Mouse (Mus musculus) midbrain, embryonic 12.5 days (tissue): ENCODE results near the gene Zranb1. TPM values are rescaled to one million over a fixed set of nuclear protein-coding genes. Genes with fewer than 3 reads are reported as not detected.
A peak's percentile ranks its signal among the peaks of the same experiment; 100 is the strongest.

Experiments used
- ATAC-seq: fragments of 200-750 bp; cut with Nextera tagmentation; 2 replicates; pipeline ENCODE4 v1.8.0; 2017; ENCODE audit warnings: low read depth, moderate TSS enrichment, moderate library complexity; ENCODE audit not compliant: low FRiP score
- H3K27ac ChIP-seq: fragments of 300-500 bp; sonication (generic); replicated peaks from 2 replicates; pipeline ENCODE4 v1.5.1; 2016; ENCODE audit warnings: mild to moderate bottlenecking
- H3K27me3 ChIP-seq: fragments of 300-500 bp; sonication (generic); 2 replicates; pipeline ENCODE4 v1.6.1; 2016; ENCODE audit warnings: mild to moderate bottlenecking
- H3K36me3 ChIP-seq: fragments of 300-500 bp; sonication (generic); 2 replicates; pipeline ENCODE4 v1.6.1; 2016
- H3K4me1 ChIP-seq: fragments of 300-500 bp; sonication (generic); 2 replicates; pipeline ENCODE4 v1.6.1; 2016
- H3K4me2 ChIP-seq: fragments of 300-500 bp; sonication (generic); replicated peaks from 2 replicates; pipeline ENCODE4 v1.6.1; 2016; ENCODE audit warnings: mild to moderate bottlenecking, moderate library complexity
- H3K4me3 ChIP-seq: fragments of 300-500 bp; sonication (generic); 2 replicates; pipeline ENCODE4 v1.5.1; 2016; ENCODE audit warnings: mild to moderate bottlenecking
- H3K9ac ChIP-seq: fragments of 300-500 bp; sonication (generic); replicated peaks from 2 replicates; pipeline ENCODE4 v1.6.1; 2016; ENCODE audit warnings: mild to moderate bottlenecking, moderate library complexity
- H3K9me3 ChIP-seq: fragments of 300-500 bp; sonication (generic); 2 replicates; pipeline ENCODE4 v1.6.1; 2016; ENCODE audit warnings: mild to moderate bottlenecking
- WGBS: fragments of 180-500 bp; shearing (Covaris S2); methylation state at CpG from one replicate; pipeline ENCODE4 v1.1.7; 2016; 5-methylcytosine and 5-hydroxymethylcytosine counted together
- polyA plus RNA-seq: library from polyadenylated mRNA; unstranded; fragments of >200 nt; fragmentation: Nextera tagmentation; extraction: Ambion mirVana; gene quantifications from 2 replicates; pipeline ENCODE4 v1.2.1, GENCODE M21; 2016

Gene Zranb1
- 17.6 and 19.8 TPM in 2 replicates for polyA plus RNA-seq

DNA sequence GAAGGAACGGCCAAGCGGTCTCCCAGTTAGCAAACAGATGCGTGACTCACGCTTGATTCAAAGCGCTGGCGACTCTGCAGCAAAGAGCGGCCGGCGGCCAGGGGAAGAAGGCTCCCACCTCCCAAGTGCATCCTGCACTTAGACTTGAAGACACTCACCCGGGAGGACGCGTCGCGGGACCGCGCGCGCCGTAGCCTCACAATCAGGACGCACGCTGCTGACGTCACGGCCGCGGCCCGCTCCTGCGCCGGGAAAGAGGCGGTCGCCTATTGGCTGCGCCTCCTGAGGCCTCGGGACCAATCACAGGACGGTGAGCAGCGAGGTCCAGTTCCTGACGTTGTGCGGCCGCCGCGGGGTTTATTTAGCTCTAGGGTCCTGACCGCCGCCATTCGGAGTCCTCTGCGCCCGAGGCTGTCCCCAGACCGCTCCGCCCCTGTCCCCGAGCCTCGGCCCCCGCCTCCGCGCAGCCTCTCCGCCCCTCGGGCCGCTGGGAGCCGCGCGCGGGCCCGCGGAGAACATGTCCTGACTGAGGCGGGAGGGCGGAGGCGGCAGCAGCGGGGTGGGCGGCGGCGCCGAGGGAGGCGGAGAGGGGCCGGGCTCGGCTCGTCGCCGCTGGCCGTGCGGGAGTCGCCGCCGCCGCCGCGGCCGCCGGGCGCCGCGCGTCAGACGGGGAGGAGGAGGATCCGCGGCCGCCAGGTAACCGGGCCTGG, at the start of gene Zranb1:
Gene Zranb1, plus strand, starts transcription at position 293 of the 710 bp plus-strand sequence.
- peak within 1 kb of the TSS; percentile 81 for H3K4me2 ChIP-seq
- H3K36me3 ChIP-seq, result no peaks in the 10 kb centered on the region
- H3K27ac ChIP-seq, result peak within 1 kb of the TSS; percentile 99
- H3K4me1 ChIP-seq, result peaks cover 9% of the 10 kb centered on the region
- no peaks in the 10 kb centered on the region; the same call in 1 of the 2 replicates for H3K27me3 ChIP-seq
- H3K9me3 ChIP-seq, result no peaks in the 10 kb centered on the region
- H3K9ac ChIP-seq, result peak within 1 kb of the TSS; percentile 98
- under 1% methylated on average over 73 of the region's 93 CpGs for WGBS
- ATAC-seq, result peak; percentile 100
- H3K4me3 ChIP-seq, result peak within 1 kb of the TSS; percentile 96

DNA sequence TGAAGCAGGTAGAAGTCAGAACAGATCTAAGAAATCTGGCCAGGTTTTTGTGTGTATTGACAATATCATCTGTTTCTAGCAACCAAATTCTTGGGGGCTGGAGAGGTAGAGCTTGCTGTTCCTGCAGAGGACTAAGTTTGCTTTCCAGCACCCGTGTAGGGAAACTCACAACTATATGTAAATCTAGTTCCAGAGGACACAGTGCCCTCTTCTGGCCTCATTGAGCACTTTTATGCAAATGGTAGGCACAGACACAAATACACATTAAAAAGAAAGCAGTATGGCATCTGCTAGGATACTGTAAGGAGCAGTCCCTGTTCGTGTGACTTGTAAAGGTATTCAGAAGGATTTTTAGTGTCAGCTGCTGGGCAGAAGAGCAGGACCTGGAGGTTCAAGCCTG, 48.6 kb upstream of the Zranb1 start:
- Histone ChIP-seq H3K9ac (no peak overlapping the region), H3K4me2 (no peak overlapping the region), H3K27ac (no peak overlapping the region), H3K9me3 (no peaks in the 10 kb centered on the region), H3K27me3 (no peaks in the 10 kb centered on the region), H3K4me1 (no peaks in the 10 kb centered on the region), H3K4me3 (no peak overlapping the region), H3K36me3 (peaks cover 82% of the 10 kb centered on the region)
- WGBS, result 74% methylated on average over 2 of the region's 2 CpGs
- ATAC-seq, result no peak

DNA sequence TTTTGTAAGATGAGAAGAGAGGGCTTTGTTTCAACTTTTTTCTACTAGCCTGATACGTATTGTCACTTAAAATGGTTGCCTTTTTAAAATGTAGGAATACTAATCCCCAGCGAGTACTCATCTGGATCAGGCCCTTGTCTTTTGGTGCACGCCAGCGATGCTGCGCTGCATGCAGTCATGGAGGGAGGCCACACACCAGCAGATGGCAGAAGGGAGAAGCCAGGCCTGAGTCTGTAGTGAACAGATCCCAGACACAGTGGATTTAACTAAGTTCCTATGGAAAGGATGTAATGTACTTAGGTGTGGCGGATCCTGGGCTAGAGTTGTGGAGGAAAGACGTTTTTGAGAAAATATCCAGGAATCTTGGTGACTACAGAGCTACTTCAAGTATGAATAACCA, 46.9 kb upstream of the Zranb1 start:
- Histone ChIP-seq H3K9ac (no peak overlapping the region), H3K4me1 (no peaks in the 10 kb centered on the region), H3K27me3 (no peaks in the 10 kb centered on the region), H3K4me3 (no peak overlapping the region), H3K27ac (no peak overlapping the region), H3K4me2 (no peak overlapping the region), H3K36me3 (peaks cover 67% of the 10 kb centered on the region), H3K9me3 (no peaks in the 10 kb centered on the region)
- WGBS, result 97% methylated on average over 7 of the region's 7 CpGs
- ATAC-seq, result no peak

DNA sequence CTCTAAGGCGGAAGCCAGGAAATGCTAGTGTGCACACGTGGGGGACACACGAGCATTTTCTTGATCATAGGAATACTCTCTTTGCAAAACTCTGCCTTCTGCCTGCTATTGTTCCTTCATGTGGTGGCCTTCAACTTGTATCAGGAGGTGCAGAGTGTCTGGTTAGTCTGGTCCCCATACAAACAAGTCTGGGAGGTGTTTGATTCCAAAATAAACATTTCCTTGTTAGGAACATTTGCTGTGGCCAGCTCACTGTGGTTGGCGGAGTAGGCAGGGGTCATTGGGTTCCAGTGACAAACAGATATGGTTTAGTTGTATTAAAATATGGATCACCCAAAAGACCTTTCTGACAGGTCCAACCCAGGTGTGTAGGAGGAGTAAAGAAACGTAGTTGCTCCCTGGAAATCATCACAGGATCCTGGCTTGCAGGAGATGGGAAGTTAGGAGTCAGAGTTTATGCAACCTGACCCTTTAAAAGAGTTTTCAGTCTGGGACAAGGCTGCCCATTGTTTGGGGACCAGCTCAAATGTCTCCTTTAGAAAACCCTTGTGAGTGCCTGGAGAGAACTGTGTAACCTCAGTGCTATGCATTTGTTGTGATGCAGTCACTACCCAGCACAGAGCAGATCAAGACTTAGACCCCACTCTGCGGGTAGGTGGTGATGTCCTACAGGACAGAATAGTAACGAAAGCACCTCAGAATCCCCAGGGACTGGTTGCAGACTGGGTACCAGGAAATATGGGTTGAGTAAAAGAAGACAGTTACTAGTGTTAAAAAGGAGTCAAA, 43.7 kb upstream of the Zranb1 start:
- Histone ChIP-seq H3K9me3 (no peaks in the 10 kb centered on the region), H3K27ac (no peak overlapping the region), H3K4me3 (no peak overlapping the region), H3K9ac (no peak overlapping the region), H3K27me3 (no peaks in the 10 kb centered on the region), H3K4me2 (no peak overlapping the region), H3K4me1 (no peaks in the 10 kb centered on the region), H3K36me3 (peaks cover 36% of the 10 kb centered on the region)
- no peak for ATAC-seq
- 84% methylated on average over 7 of the region's 7 CpGs for WGBS

DNA sequence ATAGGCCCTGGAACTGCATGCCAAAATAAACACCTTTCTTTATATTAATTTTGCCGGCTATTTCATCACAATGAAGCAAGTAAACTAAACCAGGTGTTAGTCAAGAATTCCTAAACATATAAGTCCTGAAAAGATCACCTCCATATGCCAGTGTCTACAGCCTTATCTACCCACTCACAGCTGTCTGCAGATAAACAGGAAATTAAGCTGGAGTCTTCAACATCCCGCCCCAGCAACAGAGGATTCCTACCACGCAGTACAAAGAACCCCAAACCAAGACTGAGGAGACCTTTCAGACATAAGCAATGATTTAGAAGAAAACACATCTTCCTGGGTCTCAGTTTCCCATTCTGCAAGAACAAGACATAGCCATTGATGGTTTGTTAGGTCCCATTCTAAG, 42.9 kb upstream of the Zranb1 start:
- WGBS, result 95% methylated on average over 3 of the region's 3 CpGs
- no peaks in the 10 kb centered on the region for H3K4me1 ChIP-seq
- H3K27ac ChIP-seq, result no peak overlapping the region
- no peaks in the 10 kb centered on the region for H3K27me3 ChIP-seq
- no peak overlapping the region for H3K4me3 ChIP-seq
- no peaks in the 10 kb centered on the region for H3K9me3 ChIP-seq
- no peak overlapping the region for H3K9ac ChIP-seq
- ATAC-seq, result no peak
- H3K4me2 ChIP-seq, result no peak overlapping the region
- H3K36me3 ChIP-seq, result peaks cover 28% of the 10 kb centered on the region

DNA sequence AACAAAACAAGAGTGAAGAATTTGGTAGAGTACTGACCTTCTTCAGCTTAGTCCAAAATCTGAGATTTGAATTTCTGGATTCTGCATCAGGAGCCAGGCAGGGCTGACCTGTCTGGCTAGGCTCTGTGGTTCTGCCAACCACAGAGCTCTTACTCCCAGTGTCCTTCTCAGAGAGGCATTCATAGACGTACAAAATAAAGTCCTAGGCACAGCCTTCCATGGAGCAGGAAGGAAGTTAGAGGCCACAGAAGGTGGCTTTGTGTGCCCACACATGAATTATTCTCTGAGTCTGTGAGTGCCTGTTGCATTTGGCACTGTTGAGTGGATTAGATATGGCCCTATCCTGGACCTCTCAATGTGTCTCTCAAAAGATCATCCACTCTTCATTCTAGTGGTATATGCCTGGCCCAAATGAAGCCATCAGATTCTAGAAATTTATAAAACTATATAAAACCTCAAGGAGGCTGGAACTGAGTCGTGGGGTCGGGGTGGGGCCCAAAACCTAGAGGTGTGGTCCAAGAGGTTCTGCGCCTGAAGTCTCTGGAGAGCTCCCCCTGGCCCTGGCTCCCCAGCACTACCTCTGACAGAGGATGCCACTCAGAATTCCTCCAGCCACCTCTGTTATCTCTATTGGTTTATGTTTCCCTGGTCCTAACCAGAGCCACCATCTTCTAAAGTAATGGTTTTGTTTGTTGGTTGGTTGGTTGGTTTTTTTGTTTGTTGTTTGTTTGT, 42.3 kb upstream of the Zranb1 start:
- Histone ChIP-seq H3K9me3 (no peaks in the 10 kb centered on the region), H3K9ac (no peak overlapping the region), H3K27me3 (no peaks in the 10 kb centered on the region), H3K36me3 (peaks cover 21% of the 10 kb centered on the region), H3K27ac (no peak overlapping the region), H3K4me3 (no peak overlapping the region), H3K4me2 (no peak overlapping the region), H3K4me1 (no peaks in the 10 kb centered on the region)
- 67% methylated on average over 4 of the region's 4 CpGs for WGBS
- no peak for ATAC-seq

DNA sequence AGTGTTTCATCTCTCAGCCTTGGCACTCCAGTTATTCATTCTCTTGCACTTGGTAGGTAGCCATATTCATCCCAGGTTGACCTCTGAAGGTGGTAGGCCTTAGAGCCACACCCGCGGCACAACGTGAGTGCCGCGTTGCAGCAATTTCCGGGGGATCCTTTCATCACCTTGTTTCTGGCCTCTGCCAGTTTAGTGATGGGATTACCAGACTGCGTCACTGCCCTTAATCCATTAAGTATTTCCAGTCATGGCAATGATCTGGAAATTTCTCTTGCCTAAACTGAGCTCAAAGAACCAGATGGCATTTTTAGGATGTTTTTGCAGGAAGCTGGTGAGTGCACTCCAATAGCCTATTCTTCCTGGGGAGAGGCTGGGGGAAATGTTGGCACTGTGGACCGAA, 41.3 kb upstream of the Zranb1 start:
- peaks cover 11% of the 10 kb centered on the region for H3K36me3 ChIP-seq
- no peaks in the 10 kb centered on the region for H3K27me3 ChIP-seq
- H3K4me2 ChIP-seq, result no peak overlapping the region
- H3K4me3 ChIP-seq, result no peak overlapping the region
- no peak overlapping the region for H3K9ac ChIP-seq
- ATAC-seq, result no peak
- WGBS, result 93% methylated on average over 8 of the region's 8 CpGs
- no peaks in the 10 kb centered on the region for H3K9me3 ChIP-seq
- no peaks in the 10 kb centered on the region for H3K4me1 ChIP-seq
- H3K27ac ChIP-seq, result no peak overlapping the region

DNA sequence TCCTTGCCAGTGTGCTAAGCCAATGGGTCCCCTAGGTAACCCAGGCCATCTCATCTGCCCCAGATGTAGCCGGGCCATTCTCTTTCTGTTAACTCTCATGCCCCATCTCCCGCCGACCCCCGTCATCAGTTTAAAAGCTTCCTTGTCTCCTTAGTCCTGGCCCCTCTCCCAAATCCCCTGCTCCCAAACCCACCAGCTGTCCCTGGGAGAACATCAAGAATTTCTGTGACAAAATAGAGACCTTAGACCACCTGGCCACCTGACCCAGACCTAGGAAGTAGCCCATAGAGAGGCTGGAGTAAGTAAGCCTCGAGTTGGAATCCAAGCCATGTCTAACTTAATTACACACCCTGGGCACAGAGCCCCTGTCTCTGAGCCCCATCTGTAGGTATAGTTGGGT, 40.7 kb upstream of the Zranb1 start:
- peaks cover 6% of the 10 kb centered on the region for H3K36me3 ChIP-seq
- H3K4me2 ChIP-seq, result no peak overlapping the region
- H3K9me3 ChIP-seq, result no peaks in the 10 kb centered on the region
- 88% methylated on average over 5 of the region's 5 CpGs for WGBS
- H3K9ac ChIP-seq, result no peak overlapping the region
- H3K4me1 ChIP-seq, result no peaks in the 10 kb centered on the region
- ATAC-seq, result no peak
- H3K27me3 ChIP-seq, result no peaks in the 10 kb centered on the region
- no peak overlapping the region for H3K27ac ChIP-seq
- no peak overlapping the region for H3K4me3 ChIP-seq

DNA sequence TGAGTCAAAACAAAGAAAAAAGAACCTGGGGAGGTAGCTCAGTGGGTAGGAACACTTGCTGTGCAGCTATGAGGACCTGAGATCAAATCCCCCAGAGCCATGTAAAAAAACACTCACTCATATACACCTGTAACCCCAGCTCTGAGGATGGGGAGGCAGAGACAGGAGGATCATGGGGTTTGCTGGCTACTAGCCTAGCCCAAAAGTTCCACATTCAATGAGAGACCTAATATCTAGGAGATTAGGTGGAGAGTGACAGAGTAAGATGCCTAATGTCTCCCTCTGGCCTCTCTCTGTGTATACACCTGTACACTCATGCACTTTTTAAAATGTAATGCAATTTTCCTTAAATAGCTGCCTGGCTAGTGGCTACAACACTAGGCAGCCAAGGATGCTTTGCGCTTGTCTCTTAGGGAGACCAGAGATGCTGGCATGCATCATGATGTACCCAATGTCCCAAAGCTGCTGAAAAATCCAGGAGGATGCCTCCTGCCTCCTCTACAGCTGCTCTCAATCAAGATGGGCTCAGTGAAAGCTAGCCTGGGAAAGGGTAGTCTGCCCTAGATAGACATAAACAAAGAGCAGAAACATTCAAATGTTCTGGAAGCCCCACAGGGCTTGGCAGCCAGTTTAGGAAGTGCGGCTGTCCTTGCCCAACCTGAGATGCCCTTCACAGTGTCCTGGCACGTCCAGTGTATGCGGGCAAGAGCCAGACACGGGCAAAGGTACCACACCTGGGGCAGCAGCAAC, 39.2 kb upstream of the Zranb1 start:
- Histone ChIP-seq H3K36me3 (no peaks in the 10 kb centered on the region), H3K9ac (no peak overlapping the region), H3K9me3 (no peaks in the 10 kb centered on the region), H3K27ac (no peak overlapping the region), H3K27me3 (no peaks in the 10 kb centered on the region), H3K4me1 (no peaks in the 10 kb centered on the region), H3K4me2 (no peak overlapping the region), H3K4me3 (no peak overlapping the region)
- WGBS, result 72% methylated on average over 5 of the region's 5 CpGs
- ATAC-seq, result no peak

DNA sequence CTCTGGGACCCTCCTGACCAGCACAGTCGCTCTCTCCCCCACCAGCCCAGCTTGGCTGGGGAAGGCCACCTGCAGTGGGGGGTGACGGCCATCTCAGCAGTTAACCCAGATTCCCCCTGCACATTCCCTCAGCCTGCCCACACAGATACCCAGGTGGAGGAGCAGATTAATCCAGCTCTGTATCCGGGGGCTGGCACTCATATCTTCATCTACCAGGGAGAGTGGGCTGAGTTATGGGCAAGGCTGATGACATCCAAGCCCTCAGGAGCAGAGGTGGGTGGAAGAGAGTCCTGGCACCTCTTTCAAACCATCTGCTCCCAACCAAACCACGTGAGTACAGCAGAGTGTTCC, 38.7 kb upstream of the Zranb1 start:
- Histone ChIP-seq H3K36me3 (no peaks in the 10 kb centered on the region), H3K9me3 (no peaks in the 10 kb centered on the region), H3K4me3 (no peak overlapping the region), H3K9ac (no peak overlapping the region), H3K27ac (no peak overlapping the region), H3K4me1 (no peaks in the 10 kb centered on the region), H3K4me2 (no peak overlapping the region), H3K27me3 (no peaks in the 10 kb centered on the region)
- ATAC-seq, result no peak
- WGBS, result 68% methylated on average over 4 of the region's 4 CpGs

DNA sequence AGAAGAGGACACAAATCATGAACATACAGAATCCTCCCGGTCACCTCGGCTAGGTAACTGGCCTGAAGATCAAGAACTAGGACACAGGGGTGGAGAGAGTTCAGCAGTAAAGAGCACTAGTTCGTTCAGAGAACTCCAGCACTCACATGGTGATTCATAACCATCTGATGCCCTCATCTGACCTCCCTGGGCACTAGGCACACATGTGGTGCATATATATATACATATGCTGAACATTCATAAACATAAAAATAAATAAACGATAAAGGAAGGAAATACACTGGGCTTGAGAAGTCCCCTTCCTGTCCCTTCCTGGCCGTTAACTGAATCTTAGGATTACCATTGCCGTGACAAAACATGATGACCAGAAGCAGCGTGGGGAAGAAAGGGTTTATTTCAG, 38.1 kb upstream of the Zranb1 start:
- H3K9ac ChIP-seq, result no peak overlapping the region
- H3K27me3 ChIP-seq, result no peaks in the 10 kb centered on the region
- H3K27ac ChIP-seq, result no peak overlapping the region
- H3K4me2 ChIP-seq, result no peak overlapping the region
- no peak overlapping the region for H3K4me3 ChIP-seq
- no peaks in the 10 kb centered on the region for H3K9me3 ChIP-seq
- ATAC-seq, result no peak
- H3K36me3 ChIP-seq, result no peaks in the 10 kb centered on the region
- 88% methylated on average over 7 of the region's 7 CpGs for WGBS
- H3K4me1 ChIP-seq, result no peaks in the 10 kb centered on the region
